Mouse (Mus musculus) skeletal muscle tissue, adult 2 months (tissue): ENCODE results near the gene Anks1b.

ENCODE experiments used
- DNase-seq: peaks from one replicate; pipeline ENCODE4 v3.0.0-alpha.2; 2012; ENCODE audit warnings: low read depth, low spot score

The Anks1b gene

DNA sequence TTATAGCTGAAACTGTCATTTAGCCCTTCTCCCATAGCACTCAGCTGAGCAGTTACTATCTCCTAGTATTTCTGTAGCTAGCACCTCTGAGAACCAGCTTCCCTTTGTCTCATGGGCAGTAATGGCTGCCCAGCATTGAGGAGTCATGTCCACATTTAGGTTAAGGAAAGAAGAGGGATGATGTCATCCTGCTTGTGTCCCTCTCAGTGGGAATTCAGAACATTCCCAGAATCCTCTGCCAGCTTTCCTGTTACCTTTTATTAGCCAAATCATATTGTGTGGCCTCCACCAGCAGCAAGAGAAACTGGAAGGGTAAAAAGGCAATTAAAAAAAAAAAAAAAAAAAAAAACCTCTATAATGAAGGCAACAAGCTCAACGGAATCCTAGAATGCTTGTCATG lies 851.6 kb downstream of the Anks1b start:
- no peak for DNase-seq

DNA sequence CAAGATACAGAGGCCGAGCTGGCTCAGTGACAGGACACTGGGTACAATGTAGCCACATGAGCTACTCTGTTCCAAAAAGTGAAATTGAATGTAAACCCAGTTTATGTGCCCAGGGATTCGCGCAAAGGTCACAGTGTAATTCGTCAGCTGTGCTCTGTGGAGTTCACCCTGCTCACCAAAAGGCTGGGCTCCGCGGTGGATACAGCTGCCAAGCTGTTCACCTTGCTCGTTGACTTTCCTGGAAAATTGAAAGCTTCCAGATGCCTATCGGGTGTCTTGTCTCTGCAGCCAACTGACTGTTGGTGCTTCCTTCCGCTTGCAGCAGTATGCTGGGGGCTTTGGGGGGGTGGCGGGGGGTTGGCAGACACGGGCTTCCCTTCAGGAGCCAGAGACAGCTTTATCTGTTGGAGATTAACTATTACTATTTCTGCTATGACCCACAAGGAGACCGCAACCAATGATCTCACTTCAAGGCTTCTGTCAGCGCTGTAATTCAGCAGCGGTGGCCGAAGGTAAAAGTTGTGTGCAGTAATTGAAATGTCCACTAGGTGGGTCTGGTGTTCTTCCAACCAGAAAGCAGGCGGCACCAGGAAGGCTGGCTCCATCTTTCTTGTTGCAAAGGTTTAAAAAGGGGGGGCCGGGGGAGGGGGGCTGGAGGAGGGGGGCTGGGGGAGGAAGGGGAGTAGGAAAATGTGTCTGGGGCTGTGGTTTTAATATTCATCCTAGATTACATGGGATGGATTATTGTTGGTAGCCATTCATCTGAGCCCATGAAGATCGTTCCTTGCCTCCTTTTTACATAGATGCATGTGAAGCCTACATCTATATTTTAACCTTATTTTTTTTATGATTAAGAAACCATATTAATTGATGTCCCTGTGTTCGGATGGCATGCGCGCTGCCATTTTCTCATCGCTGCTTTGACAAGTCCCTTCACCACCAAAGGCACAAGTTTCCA lies 855.4 kb downstream of the Anks1b start:
- peak; percentile 44 for DNase-seq

DNA sequence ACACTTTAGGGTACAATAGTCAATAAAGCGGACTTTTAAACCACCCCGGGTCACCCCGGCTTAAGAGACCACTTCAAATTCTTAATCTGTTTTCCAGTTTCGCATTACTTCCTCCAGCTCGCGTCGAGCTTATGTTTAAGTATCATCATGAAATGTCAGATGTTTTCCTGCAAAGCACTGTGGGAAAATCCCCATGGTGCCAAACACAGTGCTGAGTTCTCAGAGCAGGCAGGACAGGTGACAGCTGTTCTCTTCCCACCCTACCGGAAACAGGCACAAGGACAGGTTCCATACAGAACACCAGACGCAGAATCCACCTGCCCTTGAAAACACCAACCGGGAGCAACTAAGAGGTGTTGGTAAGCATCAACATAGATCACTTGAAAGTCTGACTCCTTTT lies 856.2 kb downstream of the Anks1b start:
- no peak for DNase-seq

DNA sequence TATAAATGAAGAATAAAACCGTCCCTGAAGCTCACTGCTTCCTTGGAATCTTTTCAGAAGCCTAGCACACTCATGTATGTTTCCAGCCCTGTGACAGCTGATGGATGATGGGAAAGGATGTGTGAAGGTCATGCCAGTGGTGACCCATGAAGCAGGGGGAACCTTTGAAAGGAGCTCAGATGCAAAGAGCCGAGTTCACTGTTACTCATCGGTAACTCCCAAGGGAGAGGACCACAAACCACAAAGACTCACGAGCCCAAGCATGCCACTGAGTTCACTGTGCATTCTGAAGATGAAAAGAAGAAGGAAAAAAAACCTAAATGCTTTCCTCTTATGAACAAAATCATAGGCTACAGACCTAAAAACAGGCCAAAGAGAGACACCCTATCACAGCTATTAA lies 859.5 kb downstream of the Anks1b start:
- no peak for DNase-seq

DNA sequence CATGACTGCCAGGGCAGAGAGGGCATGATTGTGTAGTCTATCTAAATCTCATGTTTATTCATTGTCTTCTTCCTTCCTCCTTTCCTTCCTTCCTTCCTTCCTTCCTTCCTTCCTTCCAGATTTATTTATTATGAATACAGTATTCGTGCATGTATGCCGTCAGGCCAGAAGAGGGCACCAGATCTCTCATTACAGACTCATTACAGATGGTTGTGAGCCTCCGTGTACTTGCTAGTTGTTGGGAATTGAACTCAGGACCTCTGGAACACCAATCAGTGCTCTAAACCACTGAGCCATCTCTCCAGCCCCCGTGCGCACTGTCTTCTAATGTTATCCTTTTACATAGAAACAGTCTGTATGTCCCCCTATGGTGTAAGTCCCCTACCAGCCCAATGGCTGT lies 860.3 kb downstream of the Anks1b start:
- DNase-seq, result no peak

DNA sequence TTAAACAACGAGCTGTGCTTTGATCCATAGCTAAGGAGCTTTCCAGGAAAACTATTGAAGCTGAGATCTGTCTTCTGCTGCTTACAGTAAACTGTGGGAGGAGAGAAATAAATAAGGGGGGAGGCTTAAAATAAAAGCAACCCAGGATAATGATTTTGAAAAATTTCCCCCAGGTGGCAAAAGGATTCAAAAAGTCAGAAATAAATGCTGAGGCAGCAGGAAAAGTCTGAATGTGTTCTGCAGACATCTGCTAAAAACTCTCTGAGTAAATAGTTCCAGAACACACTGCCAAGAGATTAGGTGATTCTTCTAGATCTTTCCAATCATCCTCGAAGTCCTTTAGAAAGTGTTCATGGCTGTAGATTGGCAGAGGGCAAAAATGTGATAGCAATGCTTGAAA lies 865.2 kb downstream of the Anks1b start:
- no peak for DNase-seq

DNA sequence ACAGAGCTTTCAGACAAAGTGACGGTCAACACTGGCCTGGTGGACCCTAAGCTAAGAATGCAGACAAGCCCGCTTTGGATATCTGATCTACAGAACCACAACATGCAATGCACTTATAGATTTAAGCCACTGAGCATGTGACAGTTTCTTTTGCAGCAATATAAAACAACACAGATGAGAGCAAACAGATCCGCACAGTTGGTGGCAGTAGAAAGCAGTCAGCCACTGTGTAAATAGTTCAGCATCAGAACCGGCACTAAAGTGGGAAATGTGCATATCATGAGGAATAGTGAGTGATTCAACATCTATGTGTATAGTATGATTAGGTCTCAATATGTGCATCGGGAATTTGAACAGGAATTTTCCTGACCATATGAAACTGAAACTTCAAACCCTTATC lies 867.6 kb downstream of the Anks1b start:
- no peak for DNase-seq

DNA sequence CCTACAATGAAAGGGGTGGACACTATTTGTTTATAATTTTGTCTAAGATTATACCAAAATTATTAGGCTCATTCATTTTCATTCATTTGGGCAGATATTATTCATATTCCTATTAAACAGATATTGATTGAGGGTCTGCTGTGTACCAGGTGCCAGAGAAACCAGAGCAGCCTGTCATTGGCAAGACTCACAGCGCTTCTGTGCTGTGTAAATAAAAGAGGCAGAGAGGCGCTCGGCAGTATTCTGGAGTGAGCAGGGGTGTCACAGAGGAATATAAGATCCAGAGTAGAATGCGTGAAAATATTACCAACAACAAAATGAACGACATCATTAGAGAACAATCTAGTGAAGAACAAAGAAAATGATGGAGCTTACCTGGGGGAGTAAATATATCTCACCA lies 878.6 kb downstream of the Anks1b start:
- no peak for DNase-seq

DNA sequence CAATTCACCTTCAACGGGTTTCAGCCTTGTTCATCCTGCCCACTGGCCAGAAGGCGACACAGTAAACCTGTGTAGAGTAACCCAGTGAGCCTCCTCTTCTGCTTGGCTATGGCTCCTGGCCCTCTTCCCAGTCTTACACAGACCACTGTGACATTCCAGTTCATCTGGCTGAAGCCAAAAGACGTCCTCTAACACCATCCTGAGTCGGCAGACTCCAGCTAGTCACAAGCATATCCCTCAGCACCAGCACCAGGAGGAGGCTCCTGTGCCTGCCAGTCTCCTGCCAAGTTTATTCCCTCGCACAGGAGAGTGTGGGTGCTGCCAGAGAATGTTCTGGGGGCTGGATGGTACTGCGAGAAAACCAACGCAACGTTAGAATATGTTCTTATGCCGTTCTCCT lies 879.8 kb downstream of the Anks1b start:
- no peak for DNase-seq

DNA sequence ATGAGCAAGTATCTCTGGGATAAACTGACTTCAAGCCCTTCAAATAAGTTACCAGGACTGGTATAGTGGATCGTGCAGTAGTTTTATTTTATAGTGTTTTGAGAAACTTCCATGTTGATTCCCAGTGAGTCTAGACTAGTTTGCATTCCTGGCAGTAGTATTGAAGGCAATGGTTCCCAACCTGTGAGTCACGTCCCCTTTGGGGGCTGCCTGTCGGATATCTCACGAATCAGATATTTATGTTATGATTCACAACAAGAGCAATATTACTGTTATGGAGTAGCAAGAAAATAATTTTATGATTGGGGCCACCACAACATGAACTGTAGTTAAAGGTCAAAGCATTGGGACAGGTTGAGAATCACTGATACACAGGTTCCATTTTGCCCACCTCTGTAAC lies 884.5 kb downstream of the Anks1b start:
- no peak for DNase-seq

DNA sequence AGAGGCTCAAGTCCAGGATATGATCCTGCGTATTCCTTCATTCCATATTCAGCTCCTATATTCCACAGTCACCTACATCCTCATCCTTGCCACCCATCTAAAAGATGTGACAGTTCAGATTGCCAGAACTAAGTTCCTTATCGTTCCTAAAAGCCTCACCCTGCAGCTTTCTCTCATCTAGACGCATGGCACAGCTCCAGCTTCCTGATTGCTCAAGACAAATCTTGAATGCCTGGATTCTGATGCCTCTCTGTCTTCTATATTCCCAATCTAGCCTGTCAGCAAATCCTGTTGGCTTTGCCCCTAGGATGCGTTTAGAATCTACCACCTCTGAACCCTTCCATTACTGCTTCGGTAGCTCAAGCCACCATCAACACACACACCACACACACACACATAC lies 886.6 kb downstream of the Anks1b start:
- no peak for DNase-seq

DNA sequence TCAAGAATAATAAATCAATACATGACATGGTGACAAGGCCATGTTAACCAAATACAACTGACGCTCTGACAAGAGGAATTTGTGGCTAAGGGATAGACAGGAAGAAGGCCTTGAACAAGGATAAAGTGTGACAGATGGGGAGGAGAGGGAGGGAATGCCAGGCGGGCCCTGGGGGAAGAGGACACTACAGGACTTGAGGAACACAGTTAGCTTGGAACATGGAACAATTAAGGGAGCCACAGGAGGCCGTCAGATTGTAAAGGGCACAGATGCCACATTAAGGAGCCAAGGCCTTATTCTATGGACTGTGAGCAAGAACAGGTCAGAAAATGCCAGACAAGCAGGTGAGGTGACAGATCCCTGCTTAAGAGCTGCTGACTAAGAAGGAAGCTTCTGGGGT lies 893.0 kb downstream of the Anks1b start:
- no peak for DNase-seq

DNA sequence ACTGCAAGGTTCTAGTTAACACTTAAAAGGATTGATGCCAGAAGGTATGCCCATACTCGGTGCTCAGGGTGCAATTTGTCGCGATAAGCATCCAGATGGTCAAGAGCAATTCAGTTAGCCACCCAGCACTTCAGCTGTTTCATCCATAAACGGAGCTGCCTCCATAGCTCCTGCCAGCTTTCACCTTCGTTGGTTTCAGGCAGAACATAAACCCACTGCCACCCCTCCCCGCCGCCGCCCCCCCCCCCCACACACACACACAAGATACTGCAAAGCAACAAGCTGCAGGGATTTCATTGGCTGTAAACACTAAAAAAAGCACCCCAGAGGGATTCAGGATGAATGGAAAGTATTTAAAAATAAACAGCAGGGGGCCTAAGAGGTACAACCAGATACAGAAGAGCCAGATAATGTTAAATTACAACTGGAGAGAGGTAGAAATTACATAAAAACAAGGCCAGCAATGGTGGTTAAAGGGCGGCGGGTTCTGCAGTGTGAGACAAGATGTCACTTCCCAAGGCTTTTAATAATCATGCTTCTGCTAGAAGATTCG lies 897.2 kb downstream of the Anks1b start:
- no peak for DNase-seq

DNA sequence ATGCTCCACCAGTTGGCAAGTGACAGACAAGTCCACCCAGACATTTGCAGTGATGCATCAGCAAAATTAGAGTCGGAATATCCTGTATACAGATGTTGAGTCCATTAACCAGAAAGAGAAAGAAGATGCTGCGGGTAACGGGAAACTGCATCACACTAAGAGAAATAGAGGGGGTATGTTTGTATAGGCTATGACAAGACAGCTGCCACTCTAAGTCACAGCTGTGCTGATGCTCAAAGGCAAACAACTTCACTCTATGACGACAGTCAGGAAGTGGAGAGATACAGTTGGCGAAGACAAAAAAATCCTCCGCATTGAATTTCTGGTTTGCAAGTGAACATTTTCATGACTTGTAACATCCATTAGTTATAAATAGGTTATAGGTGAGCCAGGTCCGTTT lies 897.7 kb downstream of the Anks1b start:
- DNase-seq, result no peak

DNA sequence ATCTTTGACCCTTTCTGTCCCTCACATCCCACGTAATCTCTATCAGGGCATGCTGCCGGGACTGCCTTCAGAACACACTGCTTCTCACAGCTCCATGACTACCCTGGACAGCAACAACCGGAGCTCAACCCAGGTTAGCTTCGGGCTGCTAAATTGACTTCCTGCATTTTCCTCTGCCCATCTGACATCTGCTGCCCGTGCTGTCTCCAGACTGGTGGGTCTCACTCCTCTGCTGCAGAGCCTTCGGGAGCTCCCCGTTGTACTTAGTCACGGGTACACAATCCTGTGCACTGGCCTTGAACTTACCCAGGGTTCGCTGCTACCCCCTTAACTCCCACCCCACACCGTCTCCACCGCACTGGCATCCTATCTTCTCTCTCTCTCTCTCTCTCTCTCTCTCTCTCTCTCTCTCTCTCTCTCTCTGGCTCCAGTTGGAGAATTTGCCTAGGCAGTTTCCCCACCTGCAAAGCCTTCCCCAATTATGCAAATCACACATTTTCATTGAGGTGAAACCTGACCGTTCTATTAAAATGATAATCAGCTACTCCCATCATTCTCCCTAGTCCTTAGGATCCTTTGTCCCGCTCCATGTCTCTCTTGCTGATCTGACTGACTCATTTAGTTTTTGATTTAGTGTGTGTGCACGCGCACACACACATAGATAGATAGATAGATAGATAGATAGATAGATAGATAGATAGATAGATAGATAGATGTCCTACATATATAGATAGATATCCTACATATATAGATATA lies 898.3 kb downstream of the Anks1b start:
- no peak for DNase-seq

DNA sequence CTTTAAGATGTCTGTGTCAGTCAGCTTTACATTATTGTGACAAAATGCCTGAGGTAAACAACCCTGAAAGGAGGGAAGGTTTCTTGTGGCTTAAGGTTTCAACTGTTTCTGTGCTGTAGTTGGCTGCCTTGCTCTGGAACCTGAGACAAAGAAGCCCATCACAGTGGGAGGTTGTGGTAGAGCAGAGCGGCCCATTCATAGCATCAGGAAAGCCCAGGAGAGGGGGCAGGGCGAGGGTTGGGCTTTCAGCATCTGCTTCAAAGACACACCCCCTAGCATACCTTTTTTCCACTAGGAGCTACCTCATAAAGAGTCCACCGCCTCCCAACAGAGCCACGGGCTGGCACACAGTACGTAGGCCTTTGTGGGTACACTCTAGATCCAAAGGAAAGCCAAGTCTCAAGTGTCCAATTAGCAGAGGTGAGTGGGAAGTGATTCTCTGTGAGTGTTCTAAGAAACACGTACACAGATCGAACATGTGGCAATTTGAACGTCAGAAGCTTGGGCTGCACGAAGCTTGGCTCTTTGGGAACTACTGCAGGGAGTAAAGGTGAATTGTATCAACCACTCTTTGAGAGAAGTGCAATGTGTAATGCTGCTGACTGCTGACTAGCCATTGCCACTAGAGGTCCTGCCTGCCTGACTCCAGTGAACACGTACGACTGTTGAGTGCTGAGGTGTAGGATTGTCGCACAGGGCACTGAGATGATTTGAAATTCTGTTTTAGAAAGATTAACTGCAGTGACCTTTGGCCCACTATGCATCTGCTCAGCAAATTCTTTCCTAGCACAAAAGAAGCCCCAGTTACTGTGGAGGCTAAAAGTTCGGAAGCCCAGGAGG lies 906.5 kb downstream of the Anks1b start:
- DNase-seq, result no peak

DNA sequence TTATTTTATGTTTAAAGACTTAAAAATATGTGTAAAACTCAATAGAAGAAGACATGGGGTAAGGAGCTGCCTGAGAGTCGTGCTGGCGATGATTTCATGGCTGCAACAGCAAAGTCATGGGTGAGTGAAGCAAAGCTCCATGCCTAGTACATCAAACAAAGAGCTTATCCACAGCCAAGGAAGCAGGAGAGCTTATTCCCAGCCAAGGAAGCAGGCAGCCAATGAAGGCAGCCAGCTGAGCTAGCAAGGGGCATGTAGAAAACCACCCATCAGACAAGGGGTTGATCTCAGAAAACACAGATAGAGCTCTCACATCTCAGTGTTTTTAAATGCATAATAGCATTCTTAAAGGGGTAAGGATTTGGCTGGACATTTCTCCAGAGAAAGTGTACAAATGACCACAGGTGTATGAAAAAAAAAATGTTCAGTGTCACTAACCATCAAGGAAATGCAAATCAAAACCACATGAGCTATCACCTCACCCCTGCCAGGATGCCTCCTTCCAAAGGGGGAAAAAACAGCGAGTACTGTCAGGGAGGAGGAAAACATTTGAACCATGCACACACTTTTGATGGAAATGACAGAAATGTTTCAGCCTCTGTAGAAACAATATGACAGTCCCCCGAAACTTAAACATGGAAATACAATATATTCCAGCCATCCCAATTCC lies 911.8 kb downstream of the Anks1b start:
- DNase-seq, result no peak

DNA sequence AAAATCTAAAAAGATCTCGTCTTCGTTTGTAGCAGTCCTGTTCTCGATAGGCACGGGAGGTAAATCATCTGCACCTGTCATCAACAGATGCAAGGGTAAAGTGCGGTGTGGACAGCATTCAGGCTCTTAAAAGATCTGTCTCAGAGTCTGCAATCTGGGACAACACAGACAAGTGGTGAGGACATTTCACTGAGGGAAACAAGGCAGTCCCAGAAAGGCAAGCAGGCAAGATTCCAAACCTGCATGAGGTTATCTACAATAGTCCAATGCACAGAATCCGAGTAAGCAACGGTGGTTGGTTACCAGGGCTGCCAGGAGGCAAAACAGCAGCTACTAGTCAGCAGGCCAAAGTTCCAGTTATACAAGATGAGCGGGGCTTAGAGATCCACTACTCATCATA lies 912.4 kb downstream of the Anks1b start:
- no peak for DNase-seq

DNA sequence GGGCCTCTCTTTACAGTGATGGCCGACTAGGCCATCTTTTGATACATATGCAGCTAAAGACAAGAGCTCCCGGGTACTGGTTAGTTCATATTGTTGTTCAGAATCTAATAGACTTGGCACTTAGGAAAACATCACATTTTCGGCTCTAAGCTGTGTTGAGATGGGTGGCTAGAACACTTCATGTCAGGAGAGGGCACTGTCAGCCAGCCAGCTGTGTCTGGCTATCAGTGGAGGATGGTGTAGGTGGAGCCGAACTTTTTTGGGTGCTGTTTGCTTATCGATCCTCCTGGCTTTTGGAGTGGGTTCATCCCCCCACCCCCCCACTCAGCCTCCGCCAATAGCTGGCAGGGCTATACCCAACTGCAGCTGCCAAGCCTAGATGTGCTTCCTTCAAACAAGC lies 929.8 kb downstream of the Anks1b start:
- no peak for DNase-seq

DNA sequence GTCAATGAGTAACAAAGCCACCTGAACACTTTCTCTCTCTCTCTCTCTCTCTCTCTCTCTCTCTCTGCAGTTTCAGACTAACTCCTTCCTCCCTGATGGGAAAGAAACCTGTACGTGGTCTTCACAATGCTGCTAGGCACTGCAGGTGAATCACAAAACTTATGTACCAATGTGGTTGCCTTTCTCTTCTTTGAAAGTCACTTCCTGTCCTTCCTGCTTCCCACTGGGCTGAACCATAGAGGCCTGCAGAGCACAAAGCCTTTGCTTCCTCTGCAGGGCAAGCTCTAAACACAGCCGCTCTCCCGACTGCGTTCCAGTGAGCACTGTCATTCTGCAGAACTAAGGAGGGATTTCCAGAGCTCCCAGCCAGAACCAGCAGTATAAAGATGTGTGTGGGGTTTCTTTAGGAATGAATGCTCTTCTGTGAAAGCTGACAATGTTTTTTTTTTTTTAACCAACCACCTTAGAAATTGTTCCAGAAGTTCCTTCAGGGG lies 931.3 kb downstream of the Anks1b start:
- DNase-seq, result no peak
